Mouse (Mus musculus) fat pad, adult 2 months (tissue): ENCODE measurements around the gene Ckap2l.

Experiments
- DNase-seq: peaks from one replicate; pipeline ENCODE4 v3.0.0-alpha.2; 2011; ENCODE audit warnings: low read depth, low spot score; ENCODE audit errors: extremely low read depth

The Ckap2l gene

GRCm38 (mm10) chr2:129265316-129265715 lies 31.7 kb downstream of the Ckap2l start:
- DNase-seq = no peak

DNA sequence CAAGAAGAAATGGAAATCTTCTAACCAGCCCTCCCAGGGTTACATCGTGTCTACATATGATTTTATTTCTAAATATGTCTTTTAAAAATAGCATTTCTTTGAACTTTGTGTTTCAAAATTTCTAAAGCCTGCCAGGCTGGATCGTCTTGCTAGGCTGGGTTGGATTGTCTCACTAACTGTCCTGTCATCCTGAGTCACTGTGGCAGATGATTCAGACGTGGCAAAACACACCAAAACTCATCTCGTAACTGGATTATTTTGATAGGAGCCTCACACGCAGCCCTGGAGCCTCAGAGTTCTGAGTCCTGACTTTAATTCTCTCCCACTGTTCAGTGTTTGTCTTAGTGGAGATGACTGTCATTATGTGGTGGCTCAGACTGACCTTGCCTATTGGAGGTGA lies 33.9 kb downstream of the Ckap2l start:
- no peak for DNase-seq

DNA sequence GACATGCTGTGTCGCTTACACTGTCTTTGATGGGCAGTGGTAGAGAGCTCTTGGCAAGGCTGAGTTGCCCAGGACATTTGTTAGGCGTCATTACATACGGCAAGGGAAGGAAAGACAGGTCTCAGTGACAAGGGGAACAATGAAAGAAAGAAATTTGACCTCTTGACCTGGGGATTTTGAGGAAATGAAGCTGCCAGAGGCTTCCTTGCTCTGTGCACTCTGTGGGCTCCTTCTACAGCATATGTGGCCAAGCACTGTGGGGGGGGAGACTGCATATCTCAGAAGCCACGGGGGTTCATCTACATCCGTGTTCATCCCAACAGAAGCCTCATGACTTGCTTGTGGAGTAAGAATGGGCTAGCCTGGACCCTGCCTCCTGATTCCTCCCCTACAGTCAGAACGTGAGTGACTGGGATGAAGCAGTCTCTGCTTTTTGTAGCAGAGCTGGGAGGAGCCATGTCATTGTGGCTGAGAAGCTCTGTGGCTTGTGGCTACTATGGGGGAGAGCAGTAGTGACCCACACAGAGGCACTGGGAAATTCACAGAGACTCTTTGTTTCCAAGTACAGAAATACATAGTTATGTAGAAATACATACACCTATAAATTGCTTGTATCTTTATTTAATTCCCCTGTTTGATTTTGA lies 35.7 kb downstream of the Ckap2l start:
- DNase-seq = no peak

GRCm38 (mm10) chr2:129260646-129261045 lies 36.4 kb downstream of the Ckap2l start:
- DNase-seq = no peak

- no peak for DNase-seq
These were observed 38.4 kb downstream of the Ckap2l start for GRCm38 (mm10) chr2:129258475-129259211.

DNA sequence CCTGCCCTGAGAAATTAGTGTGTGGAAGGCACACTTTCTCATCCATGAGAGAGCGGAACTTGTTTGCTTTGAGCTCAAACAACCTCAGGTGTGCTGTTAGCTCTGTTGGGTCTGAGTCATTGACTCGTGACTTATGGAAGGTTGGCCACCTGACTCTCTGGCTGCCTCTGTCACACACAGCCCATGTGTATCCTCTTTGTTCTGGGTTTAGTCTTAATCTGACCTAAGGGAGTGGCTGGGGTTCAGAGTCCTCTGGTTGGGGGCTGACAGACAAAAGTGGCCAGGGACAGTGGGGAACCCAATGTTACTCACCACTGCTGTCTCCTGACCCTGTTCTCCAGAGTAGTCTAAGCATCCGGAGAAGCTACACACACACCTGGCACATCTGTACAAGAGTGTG lies 39.0 kb downstream of the Ckap2l start:
- no peak for DNase-seq

- DNase-seq = no peak
These were observed 41.0 kb downstream of the Ckap2l start for GRCm38 (mm10) chr2:129256006-129256405.

DNA sequence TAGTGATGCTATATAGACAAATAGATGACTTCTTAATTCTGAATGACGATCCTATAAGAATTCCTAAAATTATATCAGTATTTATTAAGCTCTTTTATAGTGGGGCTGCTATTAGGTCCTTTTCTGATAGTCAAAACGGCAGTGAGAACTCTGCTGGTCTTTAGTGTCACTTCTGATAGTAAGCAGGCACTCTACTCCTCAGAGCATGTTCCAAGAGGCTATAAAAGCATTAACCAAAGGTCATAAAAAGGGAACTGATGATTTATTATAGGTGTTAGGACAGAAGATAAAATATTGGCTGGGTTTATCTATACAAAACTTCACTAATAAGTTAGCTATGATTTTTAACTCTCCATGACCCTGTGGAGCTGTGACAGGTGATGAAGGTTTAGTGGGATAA lies 42.9 kb downstream of the Ckap2l start:
- DNase-seq = no peak

DNA sequence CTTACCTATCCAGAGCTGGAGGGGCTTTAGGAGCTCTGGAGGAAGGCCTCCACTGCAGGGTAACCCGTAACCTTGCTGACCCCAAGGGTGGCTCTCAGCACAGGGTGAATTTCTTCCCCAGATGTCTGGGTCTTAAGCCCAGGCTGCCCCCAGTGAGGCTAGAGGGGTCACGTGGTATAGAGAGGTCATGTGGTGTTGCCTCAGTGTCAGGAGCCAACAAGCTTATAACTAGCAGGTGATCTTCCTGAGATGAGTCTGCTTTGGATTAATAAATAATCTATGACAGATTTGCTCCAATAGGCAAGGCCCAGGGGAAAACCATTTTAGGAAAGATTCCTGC lies 43.4 kb downstream of the Ckap2l start:
- DNase-seq = no peak

DNA sequence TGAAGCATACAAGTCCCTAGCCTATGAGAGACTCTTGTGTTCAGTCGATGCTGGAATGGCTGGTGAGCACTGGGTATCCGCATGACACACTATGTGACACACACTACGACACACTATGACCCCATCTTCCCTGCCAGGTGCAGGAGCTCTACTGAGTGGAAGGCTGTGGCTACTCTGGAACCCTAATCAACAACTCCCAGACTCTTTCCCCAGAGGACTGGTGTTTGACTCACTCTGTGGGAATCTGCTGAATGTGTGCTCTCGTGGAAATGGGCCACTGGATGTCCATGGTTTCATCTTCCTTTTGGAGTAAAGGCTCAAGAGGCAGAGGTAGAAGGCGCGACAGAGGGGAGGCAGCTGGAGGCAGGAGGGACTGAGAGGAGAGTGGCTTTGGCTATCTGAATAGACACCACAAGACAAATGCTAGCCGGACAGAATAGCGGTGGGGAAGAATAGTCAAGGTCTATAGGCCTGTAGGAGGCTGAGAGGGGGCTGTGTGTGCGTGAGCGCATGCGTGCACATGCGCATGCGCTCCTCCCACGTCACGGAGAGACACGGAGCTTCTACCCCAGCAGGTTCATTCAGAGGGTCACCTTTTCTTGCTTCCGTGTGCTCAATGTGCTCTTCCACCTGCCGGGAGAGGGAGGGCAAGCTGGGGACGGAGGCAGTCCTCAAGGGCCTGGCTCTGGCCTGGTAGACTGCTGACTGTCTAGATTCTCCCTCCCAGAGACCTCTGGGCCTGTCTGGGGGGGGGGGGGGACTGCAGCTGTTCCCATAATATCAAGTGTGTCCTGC lies 44.0 kb downstream of the Ckap2l start:
- DNase-seq = no peak

DNA sequence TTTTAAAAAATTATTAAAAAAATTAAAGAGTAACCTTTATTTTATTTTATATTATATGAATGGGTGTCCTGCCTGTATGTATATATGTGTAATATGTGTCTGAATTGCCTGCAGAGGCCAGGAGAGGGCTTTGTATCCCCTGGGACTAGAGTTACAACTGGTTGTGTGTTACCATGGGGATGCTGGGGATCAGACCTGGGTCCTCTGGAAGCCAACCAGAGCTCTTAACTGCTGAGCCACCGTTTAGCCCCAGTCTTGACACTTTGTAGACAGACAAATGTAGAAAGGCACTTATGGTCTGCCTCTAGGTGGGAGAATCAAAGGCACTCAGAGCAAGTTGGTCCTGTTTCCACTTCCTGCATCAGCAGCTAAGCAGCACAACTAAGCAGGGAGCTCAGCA lies 47.7 kb downstream of the Ckap2l start:
- DNase-seq = no peak

DNA sequence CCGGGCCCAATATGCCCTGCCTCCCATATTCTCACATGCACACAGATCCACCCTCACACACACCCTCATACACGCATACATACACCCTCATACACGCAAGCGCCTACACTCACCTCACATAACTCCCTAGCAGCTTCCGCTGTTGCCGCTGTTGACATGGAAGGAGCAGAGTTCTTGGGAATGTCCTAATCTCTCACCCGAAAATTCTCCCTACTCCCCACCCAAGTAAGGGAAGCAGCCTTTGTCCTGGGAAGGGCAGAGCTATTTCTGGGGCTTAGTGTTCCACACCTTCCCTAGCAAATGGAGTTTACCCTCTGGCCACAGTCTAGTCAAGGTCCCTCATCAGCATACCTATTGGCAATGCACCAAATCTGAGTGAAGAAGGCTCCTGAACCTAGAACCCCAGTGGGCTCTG lies 49.3 kb downstream of the Ckap2l start:
- DNase-seq = no peak

- no peak for DNase-seq
These were observed 50.1 kb downstream of the Ckap2l start for GRCm38 (mm10) chr2:129246924-129247323.

DNA sequence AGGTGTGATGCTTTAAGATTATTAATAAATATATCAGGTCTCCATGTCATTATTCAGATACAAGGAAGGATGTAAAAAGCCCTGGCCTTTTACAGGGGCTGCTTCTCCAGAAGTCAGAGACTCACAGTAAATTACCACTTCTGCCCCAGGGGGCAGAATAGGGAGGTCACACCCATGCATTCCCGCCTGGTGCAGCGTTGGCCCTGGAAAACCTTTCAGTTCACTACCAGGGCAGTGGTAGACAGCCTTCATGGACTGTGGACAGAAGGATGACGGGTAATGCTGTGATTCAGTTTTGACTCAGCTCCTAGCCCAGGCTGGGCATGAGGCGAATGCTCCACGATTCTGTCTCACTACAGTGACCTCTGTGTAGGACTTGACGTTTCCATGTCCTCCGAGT lies 50.6 kb downstream of the Ckap2l start:
- DNase-seq = no peak

DNA sequence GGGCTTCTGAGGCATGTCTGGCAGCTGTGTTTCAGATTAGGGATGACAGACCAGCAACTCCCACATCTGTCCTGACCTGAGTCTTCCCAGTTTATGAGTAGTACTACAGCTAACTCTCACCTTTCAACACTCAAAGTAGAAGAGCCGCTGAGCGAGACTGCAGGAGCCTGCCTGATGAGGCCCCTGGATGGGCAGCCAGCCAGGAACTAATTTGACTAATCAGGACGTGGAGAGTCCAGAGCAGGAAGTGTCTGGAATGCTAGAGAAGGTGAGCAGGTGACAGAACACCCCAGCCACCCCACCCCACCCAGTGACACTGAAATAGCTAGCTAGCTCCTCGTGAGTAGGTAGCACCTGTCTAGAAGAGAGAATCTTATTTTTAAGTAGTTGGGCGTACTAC lies 51.4 kb downstream of the Ckap2l start:
- DNase-seq = no peak

GRCm38 (mm10) chr2:129244446-129245120 lies 52.4 kb downstream of the Ckap2l start:
- DNase-seq = no peak

GRCm38 (mm10) chr2:129243786-129244185 lies 53.2 kb downstream of the Ckap2l start:
- DNase-seq = no peak

DNA sequence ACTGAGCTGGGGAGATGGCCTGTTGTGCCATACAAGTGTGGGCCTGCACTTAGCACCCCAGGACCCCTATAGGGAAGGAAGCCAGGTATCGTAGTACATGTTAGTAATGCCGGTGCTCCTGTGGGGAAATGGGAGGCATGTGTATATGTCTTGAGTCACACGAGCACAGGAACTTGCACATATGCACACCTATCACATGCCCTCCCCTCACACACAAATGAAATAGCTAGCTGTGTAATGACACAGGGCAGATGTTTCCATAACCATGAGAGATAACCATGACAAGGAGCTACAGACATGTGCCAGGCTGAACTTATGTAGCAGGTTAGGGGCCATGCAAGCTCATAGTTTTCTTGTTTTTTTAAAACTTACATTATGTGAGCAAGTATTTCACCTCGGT lies 54.0 kb downstream of the Ckap2l start:
- DNase-seq = no peak

GRCm38 (mm10) chr2:129241845-129242833 lies 54.9 kb downstream of the Ckap2l start:
- DNase-seq = no peak

GRCm38 (mm10) chr2:129240726-129241432 lies 56.1 kb downstream of the Ckap2l start:
- DNase-seq = no peak
